Mouse (Mus musculus): ENCODE data around the gene Tmem18. TPM values are rescaled to one million over a fixed set of nuclear protein-coding genes. Genes with fewer than 3 reads are reported as not detected.

The Tmem18 gene
- polyA plus RNA-seq, 2 experiments = 5.4 to 8.4 TPM

GRCm38 (mm10) chr12:30604876-30605275, 20.6 kb downstream of the Tmem18 start:
- no peak overlapping the region for H3K4me3 ChIP-seq (ENCODE audit: insufficient read depth in 1 of 2, low read depth in 2 of 2, low read length in 2 of 2)
- no peaks in the 10 kb centered on the region for H3K27me3 ChIP-seq (ENCODE audit: control insufficient read depth, insufficient read depth, low read length)
- TF ChIP-seq CTCF (IDR thresholded peaks at IDR 0.05; ENCODE audit: low read depth) (no peak), EP300 (IDR thresholded peaks at IDR 0.05; ENCODE audit: low read depth) (no peak)
- H3K9me3 ChIP-seq (ENCODE audit: control insufficient read depth, low read length) = no peaks in the 10 kb centered on the region
- H3K4me2 ChIP-seq (ENCODE audit: low read depth) = no peak overlapping the region
- no peak overlapping the region for H3K9ac ChIP-seq (replicated peaks)
- WGBS (ENCODE audit: insufficient replicate concordance) = 55% methylated on average over 6 of the region's 6 CpGs
- DNase-seq (ENCODE audit: low read depth in 3 of 3, low spot score in 3 of 3) (no peak), ATAC-seq (ENCODE audit: insufficient read depth) (no peak)
- H3K36me3 ChIP-seq (replicated peaks; ENCODE audit: control insufficient read depth, insufficient read depth, low read depth) = no peaks in the 10 kb centered on the region
- H3K4me1 ChIP-seq (replicated peaks; ENCODE audit: control insufficient read depth in 2 of 2, insufficient read depth in 2 of 2, low read length in 1 of 2) = no peaks in the 10 kb centered on the region
- H3K27ac ChIP-seq = no peak overlapping the region

- ATAC-seq (ENCODE audit: insufficient read depth) = no peak
- TF ChIP-seq CTCF (IDR thresholded peaks at IDR 0.05; ENCODE audit: low read depth) (no peak), EP300 (IDR thresholded peaks at IDR 0.05; ENCODE audit: low read depth) (no peak)
- WGBS (ENCODE audit: insufficient replicate concordance) = 76% methylated on average over 6 of the region's 6 CpGs
- H3K9me3 ChIP-seq (ENCODE audit: control insufficient read depth, low read length) = no peaks in the 10 kb centered on the region
- H3K36me3 ChIP-seq (replicated peaks; ENCODE audit: control insufficient read depth, insufficient read depth, low read depth) = no peaks in the 10 kb centered on the region
- H3K4me1 ChIP-seq (replicated peaks; ENCODE audit: control insufficient read depth in 2 of 2, insufficient read depth in 2 of 2, low read length in 1 of 2) = no peaks in the 10 kb centered on the region
- no peak overlapping the region for H3K9ac ChIP-seq (replicated peaks)
- H3K4me2 ChIP-seq (ENCODE audit: low read depth) = no peak overlapping the region
- no peaks in the 10 kb centered on the region for H3K27me3 ChIP-seq (ENCODE audit: control insufficient read depth, insufficient read depth, low read length)
- no peak overlapping the region for H3K4me3 ChIP-seq (ENCODE audit: insufficient read depth in 1 of 2, low read depth in 2 of 2, low read length in 2 of 2)
- H3K27ac ChIP-seq = no peak overlapping the region
- no peak for DNase-seq (ENCODE audit: low read depth in 3 of 3, low spot score in 3 of 3)
Observed at GRCm38 (mm10) chr12:30605941-30606340, 21.7 kb downstream of the Tmem18 start.

GRCm38 (mm10) chr12:30606743-30607142, 22.5 kb downstream of the Tmem18 start:
- Histone ChIP-seq H3K27me3 (ENCODE audit: control insufficient read depth, insufficient read depth, low read length) (no peaks in the 10 kb centered on the region), H3K36me3 (replicated peaks; ENCODE audit: control insufficient read depth, insufficient read depth, low read depth) (no peaks in the 10 kb centered on the region), H3K4me1 (replicated peaks; ENCODE audit: control insufficient read depth in 2 of 2, insufficient read depth in 2 of 2, low read length in 1 of 2) (no peaks in the 10 kb centered on the region), H3K4me2 (ENCODE audit: low read depth) (no peak overlapping the region), H3K9me3 (ENCODE audit: control insufficient read depth, low read length) (no peaks in the 10 kb centered on the region), H3K9ac (replicated peaks) (no peak overlapping the region), H3K27ac (no peak overlapping the region), H3K4me3 (ENCODE audit: insufficient read depth in 1 of 2, low read depth in 2 of 2, low read length in 2 of 2) (no peak overlapping the region)
- WGBS (ENCODE audit: insufficient replicate concordance) = 42% methylated on average over 8 of the region's 8 CpGs
- DNase-seq (ENCODE audit: low read depth in 3 of 3, low spot score in 3 of 3) = no peak
- no peak for ATAC-seq (ENCODE audit: insufficient read depth)
- no peak for TF ChIP-seq CTCF (IDR thresholded peaks at IDR 0.05; ENCODE audit: low read depth)

- Histone ChIP-seq H3K4me2 (ENCODE audit: low read depth) (no peak overlapping the region), H3K36me3 (replicated peaks; ENCODE audit: control insufficient read depth, insufficient read depth, low read depth) (no peaks in the 10 kb centered on the region), H3K27ac (no peak overlapping the region), H3K4me3 (ENCODE audit: insufficient read depth in 1 of 2, low read depth in 2 of 2, low read length in 2 of 2) (no peak overlapping the region), H3K9ac (replicated peaks) (no peak overlapping the region), H3K27me3 (ENCODE audit: control insufficient read depth, insufficient read depth, low read length) (no peaks in the 10 kb centered on the region), H3K4me1 (replicated peaks; ENCODE audit: control insufficient read depth in 2 of 2, insufficient read depth in 2 of 2, low read length in 1 of 2) (no peaks in the 10 kb centered on the region), H3K9me3 (ENCODE audit: control insufficient read depth, low read length) (no peaks in the 10 kb centered on the region)
- ATAC-seq (ENCODE audit: insufficient read depth) = no peak
- TF ChIP-seq EP300 (IDR thresholded peaks at IDR 0.05; ENCODE audit: low read depth) (no peak), CTCF (IDR thresholded peaks at IDR 0.05; ENCODE audit: low read depth) (no peak)
- 60% methylated on average over 8 of the region's 8 CpGs for WGBS (ENCODE audit: insufficient replicate concordance)
- no peak for DNase-seq (ENCODE audit: low read depth in 3 of 3, low spot score in 3 of 3)
Observed at GRCm38 (mm10) chr12:30618425-30618824, 34.2 kb downstream of the Tmem18 start.

GRCm38 (mm10) chr12:30628466-30628865, 44.2 kb downstream of the Tmem18 start:
- WGBS (ENCODE audit: insufficient replicate concordance) = 51% methylated on average over 5 of the region's 5 CpGs
- ATAC-seq (ENCODE audit: insufficient read depth) (no peak), DNase-seq (ENCODE audit: low read depth in 3 of 3, low spot score in 3 of 3) (no peak)
- H3K36me3 ChIP-seq (replicated peaks; ENCODE audit: control insufficient read depth, insufficient read depth, low read depth) = no peaks in the 10 kb centered on the region
- H3K9ac ChIP-seq (replicated peaks) = no peak overlapping the region
- H3K4me2 ChIP-seq (ENCODE audit: low read depth) = no peak overlapping the region
- TF ChIP-seq EP300 (IDR thresholded peaks at IDR 0.05; ENCODE audit: low read depth) (no peak), CTCF (IDR thresholded peaks at IDR 0.05; ENCODE audit: low read depth) (no peak)
- H3K4me1 ChIP-seq (replicated peaks; ENCODE audit: control insufficient read depth in 2 of 2, insufficient read depth in 2 of 2, low read length in 1 of 2) = peaks cover 0 to 2% of the 10 kb centered on the region in 2 experiments; a peak in 1 of 4 replicates
- H3K27me3 ChIP-seq (ENCODE audit: control insufficient read depth, insufficient read depth, low read length) = no peaks in the 10 kb centered on the region
- no peaks in the 10 kb centered on the region for H3K9me3 ChIP-seq (ENCODE audit: control insufficient read depth, low read length)
- no peak overlapping the region for H3K4me3 ChIP-seq (ENCODE audit: insufficient read depth in 1 of 2, low read depth in 2 of 2, low read length in 2 of 2)
- no peak overlapping the region for H3K27ac ChIP-seq

Measured in liver, embryonic 14.5 days (tissue).